Mouse (Mus musculus): ENCODE data around the gene Prr19.

GRCm38 (mm10) chr7:25297454-25298325, 3.5 kb upstream of the Prr19 start, which contains the start of gene Pafah1b3:
- peak; percentile 82 for TF ChIP-seq CTCF (IDR thresholded peaks at IDR 0.05; ENCODE audit: low read depth, low read length)
- TF ChIP-seq POLR2A (IDR thresholded peaks at IDR 0.05; ENCODE audit: insufficient read depth, low read length) = no peak

Data from ES-Bruce4 (cell line).